Mouse (Mus musculus) ES-Bruce4 (cell line): ENCODE measurements around the gene Moap1.

ENCODE experiments used
- CTCF ChIP-seq: IDR thresholded peaks from one replicate; pipeline ENCODE4 v1.8.1; 2011; ENCODE audit warnings: low read depth, low read length
- EP300 ChIP-seq: IDR thresholded peaks from 2 replicates; pipeline ENCODE4 v1.6.1; 2011; ENCODE audit warnings: low read depth, low read length; ENCODE audit not compliant: insufficient read depth
- POLR2A ChIP-seq: IDR thresholded peaks from one replicate; pipeline ENCODE4 v1.8.1; 2011; ENCODE audit warnings: low read length; ENCODE audit not compliant: insufficient read depth

DNA sequence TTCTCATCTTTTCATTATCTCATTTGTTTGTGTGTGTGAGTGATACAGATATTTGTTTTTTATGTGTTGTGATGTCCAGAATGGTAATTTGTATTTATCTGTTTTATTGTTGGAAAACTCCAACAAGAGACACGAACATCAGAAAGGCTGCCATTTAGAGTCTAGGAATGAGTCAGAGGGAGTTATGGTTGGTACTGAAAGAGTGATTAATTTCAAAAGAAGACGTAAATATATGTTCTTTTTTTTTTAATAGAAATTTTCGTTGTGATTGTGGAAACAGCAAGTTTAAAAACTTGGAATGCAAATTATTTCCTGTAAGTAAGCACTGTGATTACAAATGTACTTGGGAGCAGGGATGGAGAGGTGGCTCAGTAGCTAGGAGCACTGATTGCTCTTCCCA lies 18.2 kb upstream of the Moap1 start:
- TF ChIP-seq POLR2A (no peak), EP300 (no peak), CTCF (no peak)
